Mouse (Mus musculus) bone marrow, adult 2 months (tissue): ENCODE measurements at regions not wholly inside any gene's neighbourhood (a gene's known extent, or its start where the extent isn't known, plus 50 kb on each side); places are given as distances from the start of the nearest gene placed in this dataset.

Source experiments
- CTCF ChIP-seq: fragments of 200-500 bp; IDR thresholded peaks from 2 replicates; pipeline ENCODE4 v1.5.1; 2011; ENCODE audit warnings: low read length, control low read depth; ENCODE audit not compliant: control insufficient read depth, insufficient read depth
- POLR2A ChIP-seq: fragments of 200-500 bp; IDR thresholded peaks from 2 replicates; pipeline ENCODE4 v1.6.1; 2011; ENCODE audit warnings: low read depth, mild to moderate bottlenecking, control low read depth, low read length, borderline replicate concordance; ENCODE audit not compliant: control insufficient read depth

- TF ChIP-seq CTCF = no peak
- TF ChIP-seq POLR2A = no peak
Observed at GRCm38 (mm10) chr10:96430142-96430541, 186.7 kb upstream of the Btg1 start.
